Mouse (Mus musculus): ENCODE results near the gene Fam151b. TPM values are rescaled to one million over a fixed set of nuclear protein-coding genes. Genes with fewer than 3 reads are reported as not detected.

Gene Fam151b
- total RNA-seq, 1 experiment = 1.2 TPM

DNA sequence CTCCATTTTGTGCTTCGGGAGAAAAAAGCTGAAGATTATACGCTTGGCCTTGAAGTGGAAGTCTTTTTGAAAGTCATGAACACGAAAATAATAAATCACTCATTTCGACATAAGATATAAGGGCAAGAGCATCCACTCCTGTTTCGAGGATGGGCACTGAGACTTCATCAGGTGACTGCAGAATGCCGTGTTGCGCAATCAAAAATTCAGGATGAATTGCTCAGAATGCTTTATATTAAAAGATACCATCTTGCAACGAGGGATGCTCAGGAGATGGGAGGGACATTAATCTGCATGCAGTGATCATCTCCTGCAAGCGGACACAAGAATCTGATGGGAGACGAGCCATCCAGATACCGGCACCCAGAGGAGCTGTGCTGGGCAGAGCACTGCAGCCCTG lies 64.2 kb downstream of the Fam151b start:
- no peak overlapping the region for H3K4me3 ChIP-seq (ENCODE audit: insufficient read depth in 1 of 2, low read depth in 1 of 2, low read length in 2 of 2, poor library complexity in 1 of 2, severe bottlenecking in 1 of 2)
- no peak overlapping the region for H3K27ac ChIP-seq (ENCODE audit: insufficient read depth, low read depth, low read length, poor library complexity, severe bottlenecking)
- no peaks in the 10 kb centered on the region for H3K4me1 ChIP-seq (ENCODE audit: control insufficient read depth in 2 of 2, insufficient read depth in 2 of 2, low read length in 2 of 2, poor library complexity in 1 of 2)
- TF ChIP-seq HCFC1 (IDR thresholded peaks at IDR 0.05; ENCODE audit: borderline replicate concordance, insufficient read depth, low read length) (no peak), ZNF384 (IDR thresholded peaks at IDR 0.05; ENCODE audit: low read depth, low read length) (no peak)
- no peak overlapping the region for H3K9ac ChIP-seq (ENCODE audit: insufficient read depth, low read depth, low read length, poor library complexity, severe bottlenecking)
- H3K36me3 ChIP-seq (ENCODE audit: control insufficient read depth, insufficient read depth, low read length, poor library complexity, severe bottlenecking) = no peaks in the 10 kb centered on the region
- no peaks in the 10 kb centered on the region for H3K9me3 ChIP-seq (ENCODE audit: control insufficient read depth, insufficient read depth, low read depth, low read length)
- in situ Hi-C loops (cut with MboI; ENCODE audit: low sequenced_read_pairs in 2 of 2, unreplicated experiment in 2 of 2) = no loop called here
- DNase-seq (ENCODE audit: low read depth, low spot score) = no peak

DNA sequence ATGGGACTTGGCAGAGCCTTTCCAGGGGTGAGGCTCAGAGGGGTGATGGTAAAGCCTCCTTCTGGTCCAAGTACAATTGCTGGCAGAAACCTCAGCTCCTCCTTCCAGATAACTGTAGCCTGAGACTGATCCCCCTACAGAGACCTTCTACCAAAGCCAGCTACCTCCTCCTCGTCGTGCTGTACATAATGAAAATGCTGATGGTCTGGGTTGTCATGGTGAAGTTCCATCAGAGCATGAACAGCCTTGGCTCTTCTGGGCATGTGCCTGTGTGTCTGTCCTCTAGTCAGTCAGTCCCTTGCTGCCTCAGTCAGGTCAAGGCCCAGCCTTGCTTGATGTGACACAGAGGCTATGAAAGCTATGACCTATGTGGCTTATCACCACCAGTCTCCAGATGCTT lies 73.3 kb downstream of the Fam151b start:
- no peaks in the 10 kb centered on the region for H3K9me3 ChIP-seq (ENCODE audit: control insufficient read depth, insufficient read depth, low read depth, low read length)
- no peak for TF ChIP-seq ZC3H11A (IDR thresholded peaks at IDR 0.05; ENCODE audit: borderline replicate concordance, low read depth, low read length)
- no peak for TF ChIP-seq MAFK (IDR thresholded peaks at IDR 0.05; ENCODE audit: insufficient read depth, low read depth, low read length)
- no peak for TF ChIP-seq CHD2 (IDR thresholded peaks at IDR 0.05; ENCODE audit: low read depth, low read length)
- TF ChIP-seq HCFC1 (IDR thresholded peaks at IDR 0.05; ENCODE audit: borderline replicate concordance, insufficient read depth, low read length) = no peak
- no peak for TF ChIP-seq ZNF384 (IDR thresholded peaks at IDR 0.05; ENCODE audit: low read depth, low read length)
- in situ Hi-C loops (cut with MboI; ENCODE audit: low sequenced_read_pairs in 2 of 2, unreplicated experiment in 2 of 2) = no loop called here
- no peaks in the 10 kb centered on the region for H3K36me3 ChIP-seq (ENCODE audit: control insufficient read depth, insufficient read depth, low read length, poor library complexity, severe bottlenecking)
- H3K4me1 ChIP-seq (ENCODE audit: control insufficient read depth in 2 of 2, insufficient read depth in 2 of 2, low read length in 2 of 2, poor library complexity in 1 of 2) = no peaks in the 10 kb centered on the region
- DNase-seq (ENCODE audit: low read depth, low spot score) = no peak
- H3K4me3 ChIP-seq (ENCODE audit: insufficient read depth in 1 of 2, low read depth in 1 of 2, low read length in 2 of 2, poor library complexity in 1 of 2, severe bottlenecking in 1 of 2) = no peak overlapping the region
- H3K27ac ChIP-seq (ENCODE audit: insufficient read depth, low read depth, low read length, poor library complexity, severe bottlenecking) = no peak overlapping the region
- H3K9ac ChIP-seq (ENCODE audit: insufficient read depth, low read depth, low read length, poor library complexity, severe bottlenecking) = no peak overlapping the region

DNA sequence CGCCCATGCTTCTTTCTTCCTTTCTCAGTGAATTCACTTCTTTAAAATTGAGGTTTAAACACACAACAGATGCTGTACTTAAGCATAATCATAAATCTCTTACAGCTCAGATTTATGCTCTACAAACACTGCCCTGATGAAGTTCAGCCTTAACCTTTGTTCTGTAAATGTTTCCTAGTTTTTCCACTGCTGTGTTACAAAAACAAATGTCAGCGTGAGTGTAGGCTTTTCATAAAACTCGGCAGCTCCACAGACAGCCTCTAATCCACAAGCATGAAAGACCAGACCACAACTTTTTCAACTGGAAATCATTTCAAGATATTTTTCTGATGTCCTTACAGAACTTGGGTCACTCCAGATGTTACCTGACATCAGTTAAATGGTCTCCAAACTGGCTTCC lies 80.3 kb downstream of the Fam151b start:
- Histone ChIP-seq H3K9ac (ENCODE audit: insufficient read depth, low read depth, low read length, poor library complexity, severe bottlenecking) (no peak overlapping the region), H3K36me3 (ENCODE audit: control insufficient read depth, insufficient read depth, low read length, poor library complexity, severe bottlenecking) (no peaks in the 10 kb centered on the region), H3K27ac (ENCODE audit: insufficient read depth, low read depth, low read length, poor library complexity, severe bottlenecking) (no peak overlapping the region), H3K4me3 (ENCODE audit: insufficient read depth in 1 of 2, low read depth in 1 of 2, low read length in 2 of 2, poor library complexity in 1 of 2, severe bottlenecking in 1 of 2) (no peak overlapping the region), H3K4me1 (ENCODE audit: control insufficient read depth in 2 of 2, insufficient read depth in 2 of 2, low read length in 2 of 2, poor library complexity in 1 of 2) (no peaks in the 10 kb centered on the region), H3K9me3 (ENCODE audit: control insufficient read depth, insufficient read depth, low read depth, low read length) (no peaks in the 10 kb centered on the region)
- in situ Hi-C loops (cut with MboI; ENCODE audit: low sequenced_read_pairs in 2 of 2, unreplicated experiment in 2 of 2) = no loop called here
- no peak for DNase-seq (ENCODE audit: low read depth, low spot score)
- TF ChIP-seq CHD2 (IDR thresholded peaks at IDR 0.05; ENCODE audit: low read depth, low read length) (no peak), ZNF384 (IDR thresholded peaks at IDR 0.05; ENCODE audit: low read depth, low read length) (no peak), ZC3H11A (IDR thresholded peaks at IDR 0.05; ENCODE audit: borderline replicate concordance, low read depth, low read length) (no peak), MAFK (IDR thresholded peaks at IDR 0.05; ENCODE audit: insufficient read depth, low read depth, low read length) (no peak), HCFC1 (IDR thresholded peaks at IDR 0.05; ENCODE audit: borderline replicate concordance, insufficient read depth, low read length) (no peak)

DNA sequence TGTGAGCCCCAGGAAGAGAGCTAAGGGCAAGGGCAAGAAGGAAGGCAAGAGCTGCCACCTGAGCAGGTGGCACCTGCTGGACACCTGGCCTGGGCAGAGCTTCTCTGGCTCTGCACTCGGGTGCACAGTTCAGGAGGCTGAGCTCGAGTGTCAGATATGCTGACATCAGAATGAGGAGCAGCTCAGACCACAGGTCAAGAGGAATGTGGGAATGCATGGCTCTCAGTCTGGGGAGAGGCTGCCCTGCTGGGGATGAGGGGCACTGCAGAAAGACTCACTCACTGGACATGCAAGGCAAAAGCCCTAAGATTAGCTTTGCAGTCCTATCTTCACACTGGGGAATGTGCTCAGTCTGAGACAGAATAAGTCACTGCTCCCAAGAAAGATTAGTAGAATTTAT lies 81.8 kb downstream of the Fam151b start:
- Histone ChIP-seq H3K4me3 (ENCODE audit: insufficient read depth in 1 of 2, low read depth in 1 of 2, low read length in 2 of 2, poor library complexity in 1 of 2, severe bottlenecking in 1 of 2) (no peak overlapping the region), H3K9ac (ENCODE audit: insufficient read depth, low read depth, low read length, poor library complexity, severe bottlenecking) (no peak overlapping the region), H3K36me3 (ENCODE audit: control insufficient read depth, insufficient read depth, low read length, poor library complexity, severe bottlenecking) (no peaks in the 10 kb centered on the region), H3K27ac (ENCODE audit: insufficient read depth, low read depth, low read length, poor library complexity, severe bottlenecking) (no peak overlapping the region), H3K4me1 (ENCODE audit: control insufficient read depth in 2 of 2, insufficient read depth in 2 of 2, low read length in 2 of 2, poor library complexity in 1 of 2) (no peaks in the 10 kb centered on the region), H3K9me3 (ENCODE audit: control insufficient read depth, insufficient read depth, low read depth, low read length) (no peaks in the 10 kb centered on the region)
- in situ Hi-C loops (cut with MboI; ENCODE audit: low sequenced_read_pairs in 2 of 2, unreplicated experiment in 2 of 2) = no loop called here
- TF ChIP-seq CHD2 (IDR thresholded peaks at IDR 0.05; ENCODE audit: low read depth, low read length) = no peak
- TF ChIP-seq ZNF384 (IDR thresholded peaks at IDR 0.05; ENCODE audit: low read depth, low read length) = no peak
- TF ChIP-seq MAFK (IDR thresholded peaks at IDR 0.05; ENCODE audit: insufficient read depth, low read depth, low read length) = no peak
- TF ChIP-seq HCFC1 (IDR thresholded peaks at IDR 0.05; ENCODE audit: borderline replicate concordance, insufficient read depth, low read length) = no peak
- no peak for TF ChIP-seq ZC3H11A (IDR thresholded peaks at IDR 0.05; ENCODE audit: borderline replicate concordance, low read depth, low read length)
- DNase-seq (ENCODE audit: low read depth, low spot score) = no peak

Other genes with a start within 250 kb of the Fam151b start
- 0.21 and 0.22 TPM in 2 replicates for gene Gm20379, start 178.0 kb downstream of the Fam151b start, total RNA-seq (2012; rRNA removed)
- gene Dhfr, start 129.3 kb downstream of the Fam151b start, total RNA-seq (2012; rRNA removed) = 8.6 and 15.7 TPM in 2 replicates
- gene Msh3, start 129.0 kb downstream of the Fam151b start, total RNA-seq (2012; rRNA removed) = 32.8 and 33.0 TPM in 2 replicates
- gene Ankrd34b, start 58.1 kb downstream of the Fam151b start, total RNA-seq (2012; rRNA removed) = 0.31 and 0.37 TPM in 2 replicates
- gene Zfyve16, start 46.9 kb upstream of the Fam151b start, total RNA-seq (2012; rRNA removed) = 8.8 and 12.6 TPM in 2 replicates
- 0.76 and 1.8 TPM in 2 replicates for gene Spz1, start 92.2 kb upstream of the Fam151b start, total RNA-seq (2012; rRNA removed)
- gene Serinc5, start 127.1 kb upstream of the Fam151b start, total RNA-seq (2012; rRNA removed) = 14.9 and 25.8 TPM in 2 replicates